Mouse (Mus musculus) limb, embryonic 13.5 days (tissue): ENCODE measurements around the gene Gm960. TPM values are rescaled to one million over a fixed set of nuclear protein-coding genes. Genes with fewer than 3 reads are reported as not detected.
A peak's percentile ranks its signal among the peaks of the same experiment; 100 is the strongest.
"Not testable (repeated sequence)": the region's sequence is repeated elsewhere in the genome, so short reads cannot be mapped to it uniquely, and the experiment has no call there.

ENCODE experiments used
- ATAC-seq: fragments of 200-750 bp; cut with Nextera tagmentation; 2 replicates; pipeline ENCODE4 v1.8.0; 2017; ENCODE audit warnings: low read depth, moderate number of reproducible peaks, moderate TSS enrichment; ENCODE audit not compliant: low FRiP score
- H3K27ac ChIP-seq: fragments of 300-500 bp; sonication (generic); 2 replicates; pipeline ENCODE4 v1.5.1; 2015; ENCODE audit warnings: inconsistent platforms, mild to moderate bottlenecking, moderate library complexity
- H3K27me3 ChIP-seq: fragments of 300-500 bp; sonication (generic); 2 replicates; pipeline ENCODE4 v1.6.1; 2015; ENCODE audit warnings: mild to moderate bottlenecking, inconsistent platforms
- H3K36me3 ChIP-seq: fragments of 300-500 bp; sonication (generic); 2 replicates; pipeline ENCODE4 v1.6.1; 2015; ENCODE audit warnings: inconsistent platforms, mild to moderate bottlenecking, moderate library complexity
- H3K4me1 ChIP-seq: fragments of 300-500 bp; sonication (generic); 2 replicates; pipeline ENCODE4 v1.6.1; 2015; ENCODE audit warnings: inconsistent platforms
- H3K4me2 ChIP-seq: fragments of 300-500 bp; sonication (generic); replicated peaks from 2 replicates; pipeline ENCODE4 v1.6.1; 2015; ENCODE audit warnings: inconsistent platforms, mild to moderate bottlenecking, moderate library complexity
- H3K4me3 ChIP-seq: fragments of 300-500 bp; sonication (generic); 2 replicates; pipeline ENCODE4 v1.5.1; 2015; ENCODE audit warnings: moderate library complexity, mild to moderate bottlenecking, inconsistent platforms
- H3K9ac ChIP-seq: fragments of 300-500 bp; sonication (generic); 2 replicates; pipeline ENCODE4 v1.6.1; 2015; ENCODE audit warnings: mild to moderate bottlenecking, inconsistent platforms
- H3K9me3 ChIP-seq: fragments of 300-500 bp; sonication (generic); 2 replicates; pipeline ENCODE4 v1.6.1; 2016; ENCODE audit warnings: inconsistent platforms
- WGBS: fragments of 180-500 bp; shearing (Covaris S2); methylation state at CpG from one replicate; pipeline ENCODE4 v1.1.7; 2015; 5-methylcytosine and 5-hydroxymethylcytosine counted together
- polyA plus RNA-seq: library from polyadenylated mRNA; unstranded; fragments of >200 nt; fragmentation: Nextera tagmentation; extraction: Ambion mirVana; gene quantifications from 2 replicates; pipeline ENCODE4 v1.2.1, GENCODE M21; 2015

Gm960 gene
- polyA plus RNA-seq, 1 experiment from 2014 or later, result 7.1 TPM

- no peak overlapping the region for H3K27ac ChIP-seq
- H3K4me1 ChIP-seq, result peaks cover 9% of the 10 kb centered on the region
- WGBS, result 35% methylated on average over 24 of the region's 24 CpGs
- ATAC-seq, result peak; percentile 61; the same call in 1 of the 2 replicates
- H3K4me2 ChIP-seq, result peak overlapping the region; percentile 31
- H3K4me3 ChIP-seq, result no peak overlapping the region
- H3K36me3 ChIP-seq, result no peaks in the 10 kb centered on the region
- H3K9me3 ChIP-seq, result no peaks in the 10 kb centered on the region
- H3K27me3 ChIP-seq, result no peaks in the 10 kb centered on the region
- H3K9ac ChIP-seq, result peak overlapping the region; percentile 50; the same call in 1 of the 2 replicates
Measured at GRCm38 (mm10) chr19:4603801-4604723, 94.4 kb downstream of the Gm960 start.

- WGBS, result 90% methylated on average over 20 of the region's 20 CpGs
- Histone ChIP-seq H3K4me1 (peaks cover 9% of the 10 kb centered on the region), H3K9me3 (no peaks in the 10 kb centered on the region), H3K4me3 (no peak overlapping the region), H3K4me2 (no peak overlapping the region), H3K36me3 (no peaks in the 10 kb centered on the region), H3K9ac (no peak overlapping the region), H3K27ac (no peak overlapping the region), H3K27me3 (no peaks in the 10 kb centered on the region)
- ATAC-seq, result no peak
Measured at GRCm38 (mm10) chr19:4602459-4602858, 96.0 kb downstream of the Gm960 start.

GRCm38 (mm10) chr19:4596071-4596470 lies 102.4 kb downstream of the Gm960 start:
- no peaks in the 10 kb centered on the region for H3K9me3 ChIP-seq
- no peaks in the 10 kb centered on the region for H3K27me3 ChIP-seq
- no peak for ATAC-seq
- no peak overlapping the region for H3K9ac ChIP-seq
- H3K4me1 ChIP-seq, result no peaks in the 10 kb centered on the region
- 69% methylated on average over 2 of the region's 2 CpGs for WGBS
- H3K36me3 ChIP-seq, result no peaks in the 10 kb centered on the region
- no peak overlapping the region for H3K4me2 ChIP-seq
- no peak overlapping the region for H3K27ac ChIP-seq
- no peak overlapping the region for H3K4me3 ChIP-seq

GRCm38 (mm10) chr19:4593792-4594522 lies 104.5 kb downstream of the Gm960 start:
- no peaks in the 10 kb centered on the region for H3K27me3 ChIP-seq
- H3K27ac ChIP-seq, result no peak overlapping the region
- H3K4me1 ChIP-seq, result no peaks in the 10 kb centered on the region
- no peak overlapping the region for H3K4me2 ChIP-seq
- H3K36me3 ChIP-seq, result no peaks in the 10 kb centered on the region
- no peak for ATAC-seq
- no peaks in the 10 kb centered on the region for H3K9me3 ChIP-seq
- H3K9ac ChIP-seq, result no peak overlapping the region
- no peak overlapping the region for H3K4me3 ChIP-seq
- 53% methylated on average over 7 of the region's 7 CpGs for WGBS

GRCm38 (mm10) chr19:4590025-4590424 lies 108.4 kb downstream of the Gm960 start:
- 63% methylated on average over 3 of the region's 3 CpGs for WGBS
- Histone ChIP-seq H3K4me1 (no peaks in the 10 kb centered on the region), H3K4me3 (no peak overlapping the region), H3K36me3 (no peaks in the 10 kb centered on the region), H3K9me3 (no peaks in the 10 kb centered on the region), H3K27ac (no peak overlapping the region), H3K27me3 (no peaks in the 10 kb centered on the region), H3K9ac (no peak overlapping the region), H3K4me2 (no peak overlapping the region)
- ATAC-seq, result no peak

- ATAC-seq, result no peak
- Histone ChIP-seq H3K9ac (no peak overlapping the region), H3K9me3 (no peaks in the 10 kb centered on the region), H3K4me2 (no peak overlapping the region), H3K27ac (no peak overlapping the region), H3K27me3 (no peaks in the 10 kb centered on the region), H3K36me3 (no peaks in the 10 kb centered on the region), H3K4me3 (no peak overlapping the region), H3K4me1 (no peaks in the 10 kb centered on the region)
- WGBS, result 69% methylated on average over 1 of the region's 1 CpGs
Measured at GRCm38 (mm10) chr19:4589081-4589480, 109.4 kb downstream of the Gm960 start.

- WGBS, result 57% methylated on average over 3 of the region's 3 CpGs
- Histone ChIP-seq H3K4me1 (no peaks in the 10 kb centered on the region), H3K9ac (no peak overlapping the region), H3K27me3 (no peaks in the 10 kb centered on the region), H3K4me2 (no peak overlapping the region), H3K27ac (no peak overlapping the region), H3K36me3 (no peaks in the 10 kb centered on the region), H3K4me3 (no peak overlapping the region), H3K9me3 (no peaks in the 10 kb centered on the region)
- ATAC-seq, result no peak
Measured at GRCm38 (mm10) chr19:4588430-4588829, 110.0 kb downstream of the Gm960 start.

- Histone ChIP-seq H3K36me3 (no peaks in the 10 kb centered on the region), H3K4me3 (no peak overlapping the region), H3K9ac (no peak overlapping the region), H3K4me1 (no peaks in the 10 kb centered on the region), H3K27ac (no peak overlapping the region), H3K27me3 (no peaks in the 10 kb centered on the region), H3K9me3 (no peaks in the 10 kb centered on the region), H3K4me2 (no peak overlapping the region)
- ATAC-seq, result no peak
- WGBS, result 69% methylated on average over 2 of the region's 2 CpGs
Measured at GRCm38 (mm10) chr19:4587426-4587825, 111.0 kb downstream of the Gm960 start.

GRCm38 (mm10) chr19:4586783-4587182 lies 111.7 kb downstream of the Gm960 start:
- not testable (repeated sequence) for H3K9me3 ChIP-seq, H3K36me3 ChIP-seq, H3K4me1 ChIP-seq, H3K4me2 ChIP-seq, H3K4me3 ChIP-seq, H3K27ac ChIP-seq, H3K9ac ChIP-seq, ATAC-seq, H3K27me3 ChIP-seq

- H3K9me3 ChIP-seq, result no peaks in the 10 kb centered on the region
- H3K27me3 ChIP-seq, result no peaks in the 10 kb centered on the region
- no peak for ATAC-seq
- no peak overlapping the region for H3K4me2 ChIP-seq
- no peak overlapping the region for H3K27ac ChIP-seq
- no peak overlapping the region for H3K4me3 ChIP-seq
- no peaks in the 10 kb centered on the region for H3K36me3 ChIP-seq
- WGBS, result 65% methylated on average over 2 of the region's 2 CpGs
- H3K4me1 ChIP-seq, result no peaks in the 10 kb centered on the region
- H3K9ac ChIP-seq, result no peak overlapping the region
Measured at GRCm38 (mm10) chr19:4583856-4584255, 114.6 kb downstream of the Gm960 start.

- no peak overlapping the region for H3K4me3 ChIP-seq
- no peaks in the 10 kb centered on the region for H3K36me3 ChIP-seq
- H3K4me1 ChIP-seq, result no peaks in the 10 kb centered on the region
- H3K27ac ChIP-seq, result no peak overlapping the region
- no peak overlapping the region for H3K9ac ChIP-seq
- no peaks in the 10 kb centered on the region for H3K27me3 ChIP-seq
- no peaks in the 10 kb centered on the region for H3K9me3 ChIP-seq
- ATAC-seq, result no peak
- 85% methylated on average over 5 of the region's 5 CpGs for WGBS
- H3K4me2 ChIP-seq, result no peak overlapping the region
Measured at GRCm38 (mm10) chr19:4579296-4579695, 119.2 kb downstream of the Gm960 start.

GRCm38 (mm10) chr19:4578799-4579198 lies 119.7 kb downstream of the Gm960 start:
- Histone ChIP-seq H3K27me3 (no peaks in the 10 kb centered on the region), H3K9me3 (no peaks in the 10 kb centered on the region), H3K4me3 (no peak overlapping the region), H3K4me2 (no peak overlapping the region), H3K27ac (no peak overlapping the region), H3K36me3 (no peaks in the 10 kb centered on the region), H3K4me1 (no peaks in the 10 kb centered on the region), H3K9ac (no peak overlapping the region)
- WGBS, result 66% methylated on average over 2 of the region's 2 CpGs
- no peak for ATAC-seq
